Mouse (Mus musculus): Measurements from ENCODE around the gene Zfp777. TPM values are rescaled to one million over a fixed set of nuclear protein-coding genes. Genes with fewer than 3 reads are reported as not detected.
A peak's percentile ranks its signal among the peaks of the same experiment; 100 is the strongest.

Gene Zfp777
- polyA plus RNA-seq, 1 experiment from 2014 or later: 36.1 TPM

DNA sequence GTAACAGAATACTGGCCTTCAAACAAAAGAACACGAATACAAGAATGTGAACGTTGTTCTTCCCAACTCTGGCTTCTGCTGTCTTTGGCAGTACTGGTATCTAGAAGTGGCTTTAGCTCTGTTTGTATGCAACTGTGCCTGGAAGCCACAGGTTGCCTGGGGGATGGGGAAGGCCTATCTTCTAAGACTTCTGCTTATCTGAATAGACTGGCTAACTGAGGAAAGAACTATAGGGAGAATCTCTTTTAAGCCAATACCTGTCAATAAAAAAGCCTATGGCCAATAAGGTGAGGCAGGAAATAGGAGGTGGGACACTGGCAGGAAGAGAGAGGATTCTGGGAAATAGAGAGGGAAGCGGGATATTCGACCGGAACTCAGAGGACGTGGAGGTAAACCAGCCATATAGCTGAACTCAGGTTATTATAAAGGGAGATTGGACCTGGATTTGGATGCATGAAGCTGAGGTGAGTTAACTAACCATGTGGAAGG lies 16.9 kb upstream of the Zfp777 start:
- ChIA-PET POLR2A (no interaction called here), CTCF (no interaction called here)
- ATAC-seq: no peak
- in situ Hi-C loops (cut with MboI; ENCODE audit: low pct_unique_long_range_greater_than_20kb): no loop called here
- DNase-seq (ENCODE audit: low read depth, low spot score): no peak
- no peaks in the 10 kb centered on the region for H3K27me3 ChIP-seq
- TF ChIP-seq CTCF (IDR thresholded peaks at IDR 0.05): no peak

DNA sequence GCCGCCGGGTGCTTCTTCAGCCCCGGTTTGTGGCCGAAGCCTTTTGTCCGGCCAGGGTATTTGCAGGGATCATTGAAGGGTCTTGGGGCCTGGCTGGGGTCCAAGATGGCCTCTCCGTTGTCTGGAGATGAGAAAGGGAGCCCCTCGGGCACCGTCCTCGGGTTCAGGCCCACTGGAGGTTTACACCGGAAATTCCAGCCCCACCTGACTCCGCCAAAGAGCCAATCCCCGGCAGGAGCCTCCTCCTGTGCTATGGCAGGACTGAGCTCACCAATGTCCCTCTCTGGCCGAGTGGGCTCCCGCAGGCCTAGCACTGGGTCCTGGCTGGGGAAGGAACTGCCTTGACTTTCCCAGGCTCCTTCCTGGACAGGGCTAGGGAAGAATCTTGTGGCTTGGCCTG lies 15.7 kb upstream of the Zfp777 start:
- no peak for TF ChIP-seq CTCF (IDR thresholded peaks at IDR 0.05)
- H3K27me3 ChIP-seq: no peaks in the 10 kb centered on the region
- DNase-seq (ENCODE audit: low read depth, low spot score) (no peak), ATAC-seq (no peak)
- ChIA-PET CTCF (no interaction called here), POLR2A (no interaction called here)
- in situ Hi-C loops (cut with MboI; ENCODE audit: low pct_unique_long_range_greater_than_20kb): no loop called here

DNA sequence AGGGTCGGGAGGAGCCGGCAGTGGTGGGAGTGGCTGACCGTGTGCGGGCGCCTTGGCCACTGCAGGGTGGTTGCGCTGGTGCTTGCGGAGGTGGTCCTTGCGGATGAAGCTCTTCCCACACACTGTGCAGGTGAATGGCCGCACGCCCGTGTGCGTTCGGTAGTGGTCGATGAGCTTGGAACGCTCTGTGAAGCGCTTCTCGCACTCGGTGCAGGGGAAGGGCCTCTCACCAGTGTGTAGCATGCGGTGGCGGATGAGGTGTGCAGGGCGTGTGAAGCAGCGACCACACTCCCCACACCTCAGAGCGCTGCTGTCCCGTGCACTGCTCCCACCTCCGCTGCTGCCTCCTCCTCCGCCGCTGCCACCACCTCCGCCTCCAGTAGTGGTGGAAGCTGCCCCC lies 15.2 kb upstream of the Zfp777 start:
- TF ChIP-seq CTCF (IDR thresholded peaks at IDR 0.05): no peak
- no peaks in the 10 kb centered on the region for H3K27me3 ChIP-seq
- POLR2A ChIA-PET: no interaction called here
- CTCF ChIA-PET: no interaction called here
- DNase-seq (ENCODE audit: low read depth, low spot score) (no peak), ATAC-seq (no peak)
- in situ Hi-C loops (cut with MboI; ENCODE audit: low pct_unique_long_range_greater_than_20kb): no loop called here

DNA sequence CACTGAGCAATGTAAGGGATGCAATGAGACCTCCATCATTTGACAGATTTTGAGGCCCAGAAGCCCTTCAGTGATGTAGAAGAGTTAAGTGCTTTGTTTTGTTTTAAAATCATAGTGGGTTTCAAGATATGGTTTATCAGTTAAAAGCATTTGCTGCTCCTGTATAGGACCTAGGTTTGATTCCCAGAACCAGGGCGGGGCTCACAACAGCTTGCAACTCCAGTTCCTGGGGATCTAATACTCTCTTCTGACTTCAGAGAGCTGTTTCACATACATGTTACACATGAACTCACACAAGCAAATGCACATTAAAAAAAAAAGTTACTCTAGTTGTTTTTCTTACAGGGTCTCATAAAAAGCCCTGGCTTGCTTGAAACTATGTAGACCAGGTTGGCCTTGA lies 12.2 kb upstream of the Zfp777 start:
- ChIA-PET CTCF (no interaction called here), POLR2A (no interaction called here)
- H3K27me3 ChIP-seq: no peaks in the 10 kb centered on the region
- no peak for TF ChIP-seq CTCF (IDR thresholded peaks at IDR 0.05)
- in situ Hi-C loops (cut with MboI; ENCODE audit: low pct_unique_long_range_greater_than_20kb): no loop called here
- ATAC-seq: no peak
- no peak for DNase-seq (ENCODE audit: low read depth, low spot score)

DNA sequence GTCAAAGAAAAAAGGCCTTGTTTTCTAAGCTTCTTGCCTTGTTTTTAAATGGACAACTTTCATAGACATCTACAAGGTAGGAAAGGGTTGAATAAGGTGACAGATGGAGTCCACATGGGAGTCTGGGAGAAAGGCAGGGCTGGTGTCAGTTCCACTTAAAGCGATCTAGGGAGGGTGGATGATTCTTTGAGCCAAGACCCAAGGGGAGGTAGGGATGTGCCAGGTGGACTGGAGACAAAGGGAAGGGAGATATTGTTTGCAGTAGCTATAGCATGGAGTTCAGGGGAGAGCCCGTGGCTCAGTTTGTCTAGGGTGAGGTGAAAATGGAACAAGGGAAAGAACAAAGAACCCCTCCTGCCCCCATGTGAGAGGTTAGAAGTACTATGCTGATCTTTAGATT lies 11.7 kb upstream of the Zfp777 start:
- no peak for ATAC-seq
- no peaks in the 10 kb centered on the region for H3K27me3 ChIP-seq
- no peak for DNase-seq (ENCODE audit: low read depth, low spot score)
- in situ Hi-C loops (cut with MboI; ENCODE audit: low pct_unique_long_range_greater_than_20kb): no loop called here
- ChIA-PET CTCF (no interaction called here), POLR2A (no interaction called here)
- TF ChIP-seq CTCF (IDR thresholded peaks at IDR 0.05): no peak

DNA sequence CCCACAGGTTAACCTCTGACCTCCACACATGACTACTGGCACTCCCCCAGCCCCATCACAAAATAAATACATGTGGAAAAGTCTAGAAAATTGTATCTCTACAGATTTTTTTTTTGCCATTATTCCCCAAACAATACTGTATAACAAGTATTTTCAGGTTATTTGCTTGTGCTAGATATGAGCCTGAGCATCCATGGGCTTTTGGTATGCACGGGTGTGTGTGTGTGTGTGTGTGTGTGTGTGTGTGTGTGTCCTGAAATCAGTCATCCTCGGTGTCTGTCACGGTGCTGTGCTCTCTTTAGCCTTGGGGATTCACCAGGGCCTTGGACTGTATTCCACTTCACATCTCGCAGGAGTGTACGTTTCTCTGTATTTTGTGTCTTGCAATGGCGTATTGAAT lies 3.4 kb upstream of the Zfp777 start:
- TF ChIP-seq CTCF (IDR thresholded peaks at IDR 0.05): no peak
- ATAC-seq (no peak), DNase-seq (ENCODE audit: low read depth, low spot score) (no peak)
- CTCF ChIA-PET: no interaction called here
- in situ Hi-C loops (cut with MboI; ENCODE audit: low pct_unique_long_range_greater_than_20kb): no loop called here
- no peaks in the 10 kb centered on the region for H3K27me3 ChIP-seq
- POLR2A ChIA-PET: no interaction called here

DNA sequence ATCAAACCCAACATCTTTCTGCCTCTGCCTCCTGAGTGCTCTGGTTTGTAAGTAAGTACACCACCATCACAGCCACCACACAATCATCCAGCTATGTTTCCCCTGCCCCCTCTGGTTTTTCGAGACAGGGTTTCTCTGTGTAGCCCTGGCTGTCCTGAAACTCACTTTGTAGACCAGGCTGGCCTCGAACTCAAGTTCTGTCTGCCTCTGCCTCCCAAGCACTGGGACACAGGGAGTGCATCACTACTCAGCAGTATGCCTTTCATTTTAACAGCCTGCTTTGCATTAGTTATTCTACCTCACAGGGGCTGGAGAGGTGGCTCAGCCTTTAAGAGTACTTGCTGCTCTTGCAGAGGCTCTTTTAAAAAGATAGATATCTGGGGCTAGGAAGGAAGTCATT lies 3.0 kb upstream of the Zfp777 start:
- ChIA-PET CTCF (no interaction called here), POLR2A (no interaction called here)
- TF ChIP-seq CTCF (IDR thresholded peaks at IDR 0.05): no peak
- no peaks in the 10 kb centered on the region for H3K27me3 ChIP-seq
- DNase-seq (ENCODE audit: low read depth, low spot score): no peak
- no peak for ATAC-seq
- in situ Hi-C loops (cut with MboI; ENCODE audit: low pct_unique_long_range_greater_than_20kb): no loop called here

DNA sequence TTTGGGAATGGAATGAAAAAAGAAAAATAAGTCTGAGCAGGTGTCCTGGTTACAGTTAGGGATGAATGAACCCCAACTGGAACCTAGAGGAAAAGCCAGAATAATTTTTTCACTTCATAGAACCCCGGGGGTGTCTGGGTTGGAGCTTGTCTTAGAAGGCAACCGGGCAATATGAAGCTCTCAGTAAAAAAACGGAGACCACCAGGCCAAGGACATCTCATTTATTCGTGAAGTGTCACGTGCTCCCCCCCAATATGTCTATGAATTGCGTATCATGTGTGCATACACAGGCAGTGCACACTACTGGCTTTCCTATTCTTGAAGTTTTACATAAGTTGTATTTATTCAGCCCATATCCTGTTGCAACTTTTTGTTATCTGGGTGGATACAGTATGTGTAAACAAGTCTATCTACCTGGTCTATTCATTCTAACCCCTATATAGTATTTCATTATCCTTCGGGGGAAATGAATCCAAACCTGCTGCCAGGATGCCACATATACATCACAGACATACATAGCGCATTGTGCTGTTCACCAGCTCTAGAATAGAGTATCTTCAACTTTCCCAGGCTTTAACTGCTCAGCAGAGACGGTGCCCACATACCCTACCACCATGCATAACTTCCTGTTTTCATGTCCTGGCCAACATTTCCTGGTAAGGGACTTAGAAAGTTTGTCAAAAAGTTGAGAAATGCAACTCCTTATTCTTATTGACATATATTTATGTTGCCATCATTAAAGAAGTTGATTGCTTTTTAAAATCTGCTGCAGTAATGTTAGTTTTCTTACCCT lies 758 bp upstream of the Zfp777 start:
- ChIA-PET CTCF (interaction anchor here (1.0 kb wide), 2 partner anchors 33 to 71 kb away, joined by 3 read pairs; no protein-coding TSS in a partner anchor), POLR2A (no interaction called here)
- DNase-seq (ENCODE audit: low read depth, low spot score): no peak
- in situ Hi-C loops (cut with MboI; ENCODE audit: low pct_unique_long_range_greater_than_20kb): no loop called here
- peak; percentile 5 for TF ChIP-seq CTCF (IDR thresholded peaks at IDR 0.05)
- no peaks in the 10 kb centered on the region for H3K27me3 ChIP-seq
- ATAC-seq: no peak

DNA sequence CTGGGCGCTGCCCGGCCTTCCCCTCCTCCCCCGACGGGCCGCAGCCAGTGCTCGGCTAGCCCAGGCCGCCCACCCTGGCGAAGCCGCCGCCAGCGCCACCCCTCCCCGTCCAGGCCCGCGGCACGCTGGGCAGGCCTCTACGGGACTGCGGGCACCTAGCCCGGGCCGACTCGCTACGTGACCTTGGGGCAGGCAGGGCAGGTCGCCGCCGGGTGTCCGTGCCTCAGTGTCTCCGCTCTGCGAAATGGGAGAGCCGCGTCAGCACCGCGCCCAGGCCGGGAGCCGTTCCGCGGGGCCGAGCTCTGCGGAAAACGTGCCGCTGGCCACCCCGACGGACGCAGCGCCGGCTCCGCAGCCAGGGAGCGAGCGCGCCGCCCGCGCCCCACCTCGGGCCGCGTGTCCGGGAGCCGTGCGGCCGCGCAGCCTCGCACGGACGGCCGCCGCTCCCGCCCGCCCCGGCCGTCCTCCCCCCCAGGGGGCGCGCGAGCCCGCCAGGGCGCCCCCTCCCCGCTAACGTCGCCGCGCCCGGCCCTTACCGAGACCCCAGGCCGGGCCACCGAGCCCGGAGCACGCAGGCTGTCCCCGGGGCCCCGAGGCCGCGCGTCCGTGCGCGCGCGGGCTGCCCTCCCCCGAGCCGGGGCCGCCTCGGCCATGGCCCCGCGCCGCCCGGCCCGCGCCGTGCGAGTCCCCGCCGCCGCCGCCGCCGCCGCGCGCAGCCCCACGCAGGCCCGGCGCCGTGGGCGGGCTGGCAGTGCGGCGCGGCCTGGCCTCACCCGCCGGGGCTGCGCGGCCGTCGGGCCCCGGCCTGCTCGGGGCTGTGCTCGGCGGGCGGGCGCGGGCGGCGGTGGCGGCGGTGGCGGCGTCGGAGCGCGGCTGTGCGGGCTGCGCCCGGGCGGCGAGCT lies 1.0 kb downstream of the Zfp777 start:
- ChIA-PET POLR2A (interaction anchor here (1.0 kb wide), 1 partner anchor 69 kb away, joined by 3 read pairs; no protein-coding TSS in a partner anchor), CTCF (no interaction called here)
- DNase-seq (ENCODE audit: low read depth, low spot score): no peak
- peak; percentile 19 for TF ChIP-seq CTCF (IDR thresholded peaks at IDR 0.05)
- ATAC-seq: peak; percentile 46
- no peaks in the 10 kb centered on the region for H3K27me3 ChIP-seq
- in situ Hi-C loops (cut with MboI; ENCODE audit: low pct_unique_long_range_greater_than_20kb): no loop called here

DNA sequence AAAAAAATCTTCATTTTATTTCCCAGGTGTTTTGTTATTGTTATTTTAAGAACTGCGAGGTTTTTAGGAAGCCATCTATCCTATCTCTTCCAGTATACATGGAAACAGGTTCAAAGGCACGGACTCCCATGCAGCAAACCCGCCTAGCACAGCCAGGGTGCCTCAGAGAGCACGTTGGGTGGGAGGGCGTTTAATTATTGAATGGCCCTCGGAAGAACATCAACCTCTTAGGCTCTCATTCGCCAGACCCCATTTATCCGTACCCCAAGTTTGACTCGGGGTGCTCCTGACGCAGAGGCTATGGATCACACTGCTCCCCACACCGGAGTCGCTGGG lies 1.6 kb downstream of the Zfp777 start:
- CTCF ChIA-PET: interaction anchor here (1.0 to 1.4 kb wide), 2 partner anchors 16 to 68 kb away, joined by 3 to 5 read pairs; no protein-coding TSS in a partner anchor
- no peak for DNase-seq (ENCODE audit: low read depth, low spot score)

DNA sequence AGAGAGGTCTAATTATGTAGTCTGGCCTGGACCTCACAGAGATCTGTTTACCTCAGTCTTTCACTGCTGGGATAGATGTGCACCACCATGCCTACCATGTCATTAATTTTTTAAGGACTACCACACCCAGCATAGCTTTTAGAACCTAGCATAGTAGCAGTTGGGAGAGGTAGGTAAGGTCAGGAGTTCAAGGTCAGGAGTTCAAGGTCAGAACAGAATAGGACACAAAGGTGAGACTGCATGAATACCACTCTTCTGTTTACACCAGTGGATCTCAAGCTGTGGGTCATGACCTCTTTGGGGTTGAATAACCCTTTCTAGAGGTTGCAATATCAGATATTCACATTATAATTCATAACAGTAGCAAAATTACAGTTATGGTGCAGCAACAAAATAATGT lies 16.1 kb downstream of the Zfp777 start:
- ChIA-PET POLR2A (no interaction called here), CTCF (interaction anchor here (1.9 kb wide), 1 partner anchor 54 kb away, joined by 7 read pairs; no protein-coding TSS in a partner anchor)
- H3K27me3 ChIP-seq: no peaks in the 10 kb centered on the region
- DNase-seq (ENCODE audit: low read depth, low spot score): no peak
- TF ChIP-seq CTCF (IDR thresholded peaks at IDR 0.05): no peak
- in situ Hi-C loops (cut with MboI; ENCODE audit: low pct_unique_long_range_greater_than_20kb): no loop called here
- no peak for ATAC-seq

More for the DNA sequence above, 1.6 kb downstream of the Zfp777 start:
- ATAC-seq: no peak
- TF ChIP-seq CTCF (IDR thresholded peaks at IDR 0.05): no peak
- POLR2A ChIA-PET: interaction anchor here (0.6 kb wide), 1 partner anchor 9 kb away, joined by 3 read pairs; no protein-coding TSS in a partner anchor
- no peaks in the 10 kb centered on the region for H3K27me3 ChIP-seq
- in situ Hi-C loops (cut with MboI; ENCODE audit: low pct_unique_long_range_greater_than_20kb): no loop called here

All from Patski (cell line).